Mouse (Mus musculus): ENCODE data around the gene Cct4. TPM values are rescaled to one million over a fixed set of nuclear protein-coding genes. Genes with fewer than 3 reads are reported as not detected.

The Cct4 gene
- total RNA-seq (2021): 100 to 1,000 TPM; 118 to 121 TPM

DNA sequence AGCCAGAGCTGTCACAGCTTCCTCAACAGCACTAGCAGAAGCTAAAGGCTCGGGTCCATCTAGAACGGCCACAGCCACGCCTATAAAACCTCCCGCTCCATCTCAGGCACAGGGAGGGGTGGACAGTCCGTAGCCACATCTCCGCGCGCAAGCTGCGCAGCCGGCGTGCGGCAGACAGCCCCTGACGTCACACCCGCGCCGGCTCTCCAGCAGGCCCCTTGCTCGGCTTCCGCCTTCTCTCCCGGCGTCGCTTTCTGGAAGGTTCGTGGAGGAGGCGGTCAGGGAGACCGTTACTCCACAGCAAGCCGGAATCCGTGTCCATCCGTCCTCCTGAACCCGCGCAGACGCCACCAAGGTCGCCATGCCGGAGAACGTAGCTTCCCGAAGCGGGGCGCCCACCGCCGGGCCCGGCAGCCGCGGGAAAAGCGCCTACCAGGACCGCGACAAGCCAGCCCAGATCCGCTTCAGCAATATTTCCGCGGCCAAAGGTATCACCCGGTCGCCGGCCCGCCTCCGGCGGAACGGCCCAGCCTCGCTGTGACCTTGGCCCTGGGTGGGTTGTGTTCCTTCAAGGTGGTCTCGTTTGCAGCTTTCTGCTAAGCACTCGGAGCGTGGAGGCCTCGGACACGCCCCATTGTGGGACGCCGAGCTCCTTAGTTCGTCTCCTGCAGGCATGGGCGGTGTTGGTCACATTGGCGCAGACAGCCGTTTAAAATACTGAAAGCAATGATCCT is at the start of gene Cct4:
Gene Cct4 (plus strand): TSS at position 127 of the 734 bp plus-strand sequence.
- peak; percentile 91 to 94 for DNase-seq

DNA sequence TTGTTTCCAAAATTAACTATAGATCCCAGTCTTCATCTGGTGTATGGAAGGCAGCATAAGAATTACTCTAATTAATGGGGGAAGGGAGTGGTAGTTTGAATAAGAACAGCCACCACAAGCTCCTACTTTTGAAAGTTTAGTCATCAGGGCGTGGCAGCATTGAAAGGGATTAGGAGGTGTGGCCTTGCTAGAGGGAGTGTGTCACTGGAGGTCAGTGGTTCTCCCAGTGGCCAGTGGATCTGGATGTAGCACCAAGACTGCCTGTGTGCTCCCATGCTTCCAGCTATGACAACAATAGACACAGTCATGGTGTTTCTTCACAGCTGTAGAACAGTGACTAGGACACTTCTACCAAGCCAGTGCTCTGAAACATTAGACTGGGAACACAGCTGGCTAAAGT is 41.2 kb upstream of the Cct4 start:
- DNase-seq: no peak

DNA sequence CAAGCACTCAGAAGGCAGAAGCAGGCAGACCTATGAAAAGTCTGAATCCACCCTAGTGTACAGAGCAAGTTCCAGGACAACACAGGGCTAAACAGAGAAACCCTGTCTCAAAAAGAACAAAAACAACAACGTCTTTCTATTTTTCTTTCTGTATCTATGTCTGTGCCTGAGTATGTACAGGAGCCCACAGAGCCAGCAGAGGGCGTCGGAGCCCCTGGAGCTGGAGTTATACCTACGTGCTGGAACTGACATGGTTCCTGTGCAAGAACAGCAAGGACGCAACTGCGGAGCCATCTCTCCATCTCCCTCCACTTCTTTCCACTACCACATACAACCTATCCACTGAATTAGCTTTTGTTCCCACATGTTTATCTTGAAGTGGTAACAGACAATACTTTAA is 40.2 kb upstream of the Cct4 start:
- no peak for DNase-seq

DNA sequence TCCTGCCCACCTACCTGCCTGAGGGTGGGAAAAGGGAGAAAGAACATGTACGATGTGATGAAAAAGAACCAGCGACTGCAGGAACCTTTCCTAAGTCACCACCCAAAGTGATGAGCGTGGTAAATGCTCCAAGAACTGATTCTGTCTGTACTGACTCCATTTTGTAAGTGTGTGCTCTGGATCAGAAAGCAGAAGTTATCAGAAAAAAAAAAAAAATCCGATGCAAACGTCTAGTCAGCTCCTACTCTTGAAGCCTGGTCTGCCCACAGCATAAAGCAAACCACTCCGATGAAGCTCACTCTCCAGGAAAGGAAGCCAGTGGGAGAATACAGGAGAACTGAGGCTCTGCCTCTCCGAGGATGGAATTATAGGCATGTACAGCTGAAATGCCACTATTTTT is 37.7 kb upstream of the Cct4 start:
- DNase-seq: no peak

DNA sequence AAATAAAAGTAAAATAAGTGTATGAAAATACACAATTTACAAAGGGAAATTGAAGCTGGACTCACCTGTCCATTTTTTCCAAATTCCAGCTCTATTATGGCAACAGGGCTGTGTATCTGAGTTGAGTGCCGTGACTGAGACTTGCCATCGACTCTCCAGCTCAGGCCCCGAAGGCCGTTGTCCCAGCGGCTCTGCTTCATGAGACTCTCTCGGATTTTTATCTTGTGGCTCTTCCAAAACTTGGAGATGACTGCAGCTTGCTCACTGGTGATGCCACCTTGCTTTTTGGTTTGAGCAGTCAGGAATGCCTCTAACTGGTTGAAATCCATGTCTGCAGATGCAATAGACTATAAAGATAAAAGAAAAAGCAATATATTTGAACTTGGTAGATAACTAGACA is 34.0 kb upstream of the Cct4 start:
- no peak for DNase-seq

DNA sequence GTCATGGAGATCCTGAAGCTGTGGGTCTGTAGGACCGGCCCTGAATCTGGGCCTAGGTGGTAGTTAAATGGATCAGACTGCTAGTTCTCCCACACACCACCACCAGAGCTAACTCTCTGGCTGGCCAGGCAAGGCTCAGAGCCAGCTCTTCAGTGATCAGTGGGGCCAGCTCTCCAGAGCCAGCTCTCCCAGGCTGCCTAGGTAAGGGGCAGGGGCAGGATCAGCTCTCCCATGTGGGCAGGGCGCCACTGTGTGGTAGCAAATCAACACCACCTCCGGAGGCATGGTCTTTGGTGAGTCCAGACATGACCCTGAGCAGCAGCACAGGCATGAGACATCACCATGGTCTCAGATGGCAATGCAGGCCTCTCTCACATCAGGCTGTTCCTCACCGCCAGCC is 33.5 kb upstream of the Cct4 start:
- peak in 1 of 2 experiments; percentile 23 for DNase-seq

DNA sequence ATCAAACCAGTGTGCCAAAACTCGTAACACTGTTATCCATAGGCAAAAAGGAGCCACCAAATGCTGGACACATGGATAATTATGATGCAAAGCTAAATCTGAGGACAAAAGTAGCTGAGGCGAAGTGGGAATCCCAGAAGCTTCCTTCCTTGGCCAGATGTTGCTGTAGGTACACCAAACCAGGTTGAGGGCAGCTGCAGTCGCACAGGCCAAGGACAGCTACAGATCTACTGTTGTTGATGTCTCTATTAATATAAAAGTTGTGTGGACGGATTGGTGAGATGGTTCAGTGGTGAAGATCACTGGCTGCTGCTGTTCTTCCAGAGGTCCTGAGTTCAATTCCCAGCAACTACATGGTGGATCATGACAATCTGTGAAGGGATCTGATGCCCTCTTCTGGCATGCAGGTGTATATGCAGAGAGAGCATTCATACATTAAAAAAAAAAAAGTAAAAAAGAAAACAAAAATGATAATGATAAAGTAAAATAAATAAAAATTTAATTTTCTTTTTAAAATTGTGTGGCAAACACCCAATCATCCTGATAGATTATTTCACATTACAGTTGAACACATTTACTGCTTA is 32.4 kb upstream of the Cct4 start:
- DNase-seq: no peak

DNA sequence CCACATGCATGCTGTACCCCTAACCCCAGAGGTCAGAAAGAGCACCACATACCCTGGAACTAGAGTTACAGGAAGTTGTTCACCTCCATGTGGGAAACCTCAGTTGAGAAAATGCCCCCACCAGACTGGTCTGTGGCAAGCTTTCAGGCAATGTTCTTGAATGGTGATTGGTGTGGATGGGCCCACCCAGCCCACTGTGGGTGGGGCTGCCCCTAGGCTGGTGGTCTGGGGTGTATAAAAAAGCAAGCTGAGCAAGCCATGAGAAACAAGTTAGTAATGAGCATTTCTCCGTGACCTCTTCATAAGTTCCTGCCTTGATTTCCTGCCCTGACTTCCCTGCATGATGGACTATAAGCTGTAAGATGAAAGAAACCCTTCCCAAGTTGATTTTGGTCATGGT is 28.2 kb upstream of the Cct4 start:
- DNase-seq: no peak

DNA sequence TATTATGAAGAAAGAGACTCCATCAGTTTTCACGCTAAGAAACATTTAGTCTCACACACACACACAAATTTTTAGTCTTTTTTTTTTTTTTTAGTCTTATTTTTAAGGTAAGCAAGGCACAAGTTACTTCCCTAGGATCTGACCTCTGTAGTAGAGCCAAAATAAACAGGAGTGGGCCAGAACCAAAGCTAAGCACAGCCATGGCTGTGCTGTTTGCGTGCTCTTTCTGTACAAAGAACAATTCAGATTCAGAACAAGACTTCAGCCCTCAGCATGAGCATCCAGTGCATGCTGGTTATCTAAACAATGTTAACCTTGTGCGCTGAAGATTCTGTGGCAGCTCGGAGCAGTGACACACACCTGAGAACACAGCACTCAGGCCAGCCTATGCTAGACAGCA is 25.9 kb upstream of the Cct4 start:
- no peak for DNase-seq

DNA sequence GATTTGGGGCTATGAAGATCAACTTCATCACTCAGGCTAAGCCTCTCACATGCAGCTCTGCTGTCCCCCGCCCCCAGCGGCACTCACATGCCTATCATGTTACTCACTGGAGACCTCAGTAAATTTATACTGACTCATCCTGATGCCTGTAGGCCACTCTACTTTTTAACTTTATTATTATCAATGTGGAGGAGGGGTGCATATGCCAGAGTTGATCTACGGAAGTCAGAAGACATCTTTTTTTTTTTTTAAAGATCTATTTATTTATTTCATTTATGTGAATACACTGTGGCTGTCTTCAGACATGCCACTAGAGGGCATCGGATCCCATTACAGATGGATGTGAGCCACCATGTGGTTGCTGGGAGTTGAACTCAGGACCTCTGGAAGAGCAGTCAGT is 24.8 kb upstream of the Cct4 start:
- no peak for DNase-seq

DNA sequence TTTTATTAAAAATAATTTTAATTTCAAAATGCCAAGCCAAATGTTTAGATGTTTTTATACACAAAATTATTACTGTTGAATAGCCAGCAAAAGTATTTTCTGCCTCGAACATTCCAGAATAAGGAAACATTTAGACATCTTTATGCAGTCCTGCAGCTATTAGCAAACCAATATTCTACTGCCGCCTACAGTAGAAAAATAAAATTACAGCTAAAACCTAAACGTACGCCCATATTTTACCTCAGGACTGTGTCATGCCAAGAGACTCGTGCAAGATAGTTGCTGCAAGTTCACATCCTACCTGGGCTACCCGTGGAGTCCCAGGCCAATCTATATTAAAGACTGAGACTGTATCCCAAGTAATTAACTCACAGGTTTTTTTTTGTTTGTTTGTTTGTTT is 20.8 kb upstream of the Cct4 start:
- DNase-seq: no peak

DNA sequence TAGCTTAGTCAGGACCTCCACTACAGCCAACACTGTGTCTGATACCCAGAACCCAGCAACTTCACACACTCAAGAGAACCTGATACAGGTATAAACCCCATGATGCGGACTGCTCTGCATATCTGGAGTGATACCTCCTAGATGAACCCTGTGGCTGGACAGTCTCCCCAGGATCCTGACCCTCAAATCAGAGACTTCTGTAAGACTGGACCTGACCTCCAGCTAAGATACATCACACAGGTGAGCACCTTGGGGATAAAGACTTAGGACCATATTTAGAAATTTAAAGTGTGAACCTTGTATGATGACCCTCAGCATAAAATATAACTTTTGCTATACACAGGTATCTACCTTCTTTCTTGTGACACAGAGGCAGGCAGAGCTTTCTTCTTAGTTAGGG is 19.8 kb upstream of the Cct4 start:
- DNase-seq: no peak

DNA sequence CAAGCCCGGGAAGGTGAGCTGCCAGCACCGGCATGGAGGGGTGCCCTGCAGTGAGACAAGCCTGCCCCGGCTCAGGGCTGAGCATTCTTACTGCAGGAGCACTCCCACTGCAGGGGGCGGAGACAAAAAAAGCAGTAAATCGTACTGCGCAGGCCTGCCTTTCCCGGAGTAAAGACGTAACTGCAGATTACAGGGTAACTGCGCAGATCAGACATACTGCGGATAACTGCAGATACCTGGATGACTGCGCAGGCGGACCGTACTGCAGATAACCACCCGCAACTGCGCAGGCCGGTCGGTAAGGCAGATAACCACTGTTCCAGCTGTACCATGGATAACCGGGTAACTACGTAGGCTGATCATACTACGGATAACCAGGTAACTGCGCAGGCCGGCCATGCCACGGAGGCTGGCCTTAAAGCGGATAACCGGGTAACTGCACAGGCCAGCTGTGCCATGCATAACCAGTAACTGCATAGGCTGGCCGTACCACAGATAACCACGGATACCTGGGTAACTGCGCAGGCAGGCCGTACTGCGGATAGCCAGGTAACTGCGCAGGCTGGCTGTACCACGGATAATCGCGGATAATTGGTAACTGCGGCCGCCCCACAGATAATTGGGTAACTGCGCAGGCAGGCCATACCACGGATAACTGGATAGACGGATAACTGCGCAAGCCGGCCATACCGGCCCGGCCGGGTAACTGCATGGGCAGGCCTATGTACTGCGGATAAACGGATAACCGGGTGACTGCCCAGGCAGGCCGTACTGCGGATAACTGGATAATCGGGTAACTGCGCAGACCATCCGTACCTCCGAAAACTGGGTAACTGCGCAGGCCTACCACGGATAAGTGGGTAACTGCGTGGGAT is 18.2 kb upstream of the Cct4 start, which contains the start of gene Zrsr1:
Gene Zrsr1 (plus strand): TSS at position 171 of the 875 bp plus-strand sequence.
- peak; percentile 63 to 65 for DNase-seq

DNA sequence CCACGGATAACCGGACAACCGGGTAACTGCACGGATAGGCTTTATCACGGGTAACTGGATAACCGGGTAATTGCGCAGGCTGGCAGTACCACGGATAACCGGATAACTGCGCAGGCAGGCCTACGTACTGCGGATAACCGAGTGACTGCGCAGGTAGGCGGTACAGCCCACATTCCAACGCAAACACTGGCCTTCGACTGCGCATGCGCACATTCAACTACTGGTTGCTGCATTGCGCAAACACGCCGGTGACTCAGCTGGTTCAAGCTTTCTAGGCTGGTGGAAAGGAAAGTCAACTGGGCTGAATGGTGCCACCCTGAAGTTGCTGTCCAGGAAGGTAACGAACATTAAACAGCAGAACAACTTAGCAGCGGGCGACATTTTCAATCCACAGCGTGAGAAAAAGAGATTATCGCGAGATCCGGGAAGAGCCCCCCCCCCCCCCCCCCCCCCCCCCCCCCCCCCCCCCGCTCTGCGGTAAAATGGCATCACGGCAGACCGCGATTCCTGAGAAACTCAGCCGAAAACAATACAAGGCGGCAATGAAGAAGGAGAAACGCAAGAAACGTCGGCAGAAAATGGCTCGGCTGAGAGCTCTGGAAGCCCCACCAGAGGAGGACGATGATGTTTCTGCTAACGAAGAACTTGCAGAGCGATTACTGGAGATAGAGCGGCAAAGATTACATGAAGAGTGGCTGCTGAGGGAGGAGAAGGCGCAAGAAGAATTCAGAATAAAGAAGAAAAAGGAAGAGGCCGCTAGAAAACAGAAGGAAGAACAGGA is 17.4 kb upstream of the Cct4 start:
- DNase-seq: peak; percentile 80 to 83

DNA sequence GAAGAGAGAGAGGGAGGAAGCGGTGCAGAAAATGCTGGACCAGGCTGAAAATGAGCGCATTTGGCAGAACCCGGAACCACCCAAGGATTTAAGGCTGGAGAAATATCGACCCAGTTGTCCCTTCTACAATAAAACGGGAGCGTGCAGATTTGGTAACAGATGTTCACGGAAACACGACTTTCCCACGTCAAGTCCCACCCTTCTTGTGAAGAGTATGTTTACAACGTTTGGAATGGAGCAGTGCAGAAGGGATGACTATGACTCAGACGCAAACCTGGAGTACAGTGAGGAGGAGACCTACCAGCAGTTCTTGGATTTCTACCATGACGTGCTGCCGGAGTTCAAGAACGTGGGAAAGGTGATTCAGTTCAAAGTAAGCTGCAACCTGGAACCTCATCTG is 16.7 kb upstream of the Cct4 start:
- DNase-seq: peak in 1 of 2 experiments; percentile 27

DNA sequence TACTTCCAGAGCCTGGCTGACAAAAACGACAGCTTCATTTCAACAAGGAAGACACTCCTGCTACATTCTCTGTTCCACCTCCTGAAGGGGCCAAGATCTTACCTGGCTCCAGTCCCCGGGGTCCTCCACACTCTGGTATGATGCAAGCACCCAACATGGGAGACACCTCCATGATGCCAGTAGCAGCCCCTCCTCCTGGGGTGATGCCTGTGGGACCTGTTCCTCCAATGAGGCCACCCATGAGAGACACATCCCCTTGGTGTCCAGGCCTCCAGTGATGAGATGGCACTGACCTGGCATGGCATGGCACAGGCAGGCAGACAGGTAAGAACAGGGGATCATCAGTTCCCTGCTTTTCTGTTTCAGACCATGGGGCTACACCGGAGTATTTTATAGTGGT is 12.1 kb upstream of the Cct4 start:
- DNase-seq: no peak

DNA sequence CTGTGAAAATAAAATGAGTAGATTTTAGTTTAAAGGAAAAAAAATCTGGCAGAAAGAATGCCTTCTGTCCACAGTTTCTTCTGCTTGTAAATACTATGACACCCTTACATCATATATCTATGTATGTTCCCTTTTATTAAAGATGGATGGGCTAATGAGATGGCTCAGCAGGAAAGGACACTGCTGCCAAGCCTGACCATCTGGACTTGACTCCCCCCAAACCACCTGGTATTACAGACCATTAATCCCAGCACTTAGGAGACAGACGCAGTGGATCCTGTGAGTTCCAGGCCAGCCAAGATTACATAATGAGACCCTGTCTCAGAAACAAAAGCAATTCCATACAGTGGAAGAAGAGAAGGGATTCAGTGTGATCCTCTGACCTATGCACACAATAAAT is 11.6 kb upstream of the Cct4 start:
- no peak for DNase-seq

DNA sequence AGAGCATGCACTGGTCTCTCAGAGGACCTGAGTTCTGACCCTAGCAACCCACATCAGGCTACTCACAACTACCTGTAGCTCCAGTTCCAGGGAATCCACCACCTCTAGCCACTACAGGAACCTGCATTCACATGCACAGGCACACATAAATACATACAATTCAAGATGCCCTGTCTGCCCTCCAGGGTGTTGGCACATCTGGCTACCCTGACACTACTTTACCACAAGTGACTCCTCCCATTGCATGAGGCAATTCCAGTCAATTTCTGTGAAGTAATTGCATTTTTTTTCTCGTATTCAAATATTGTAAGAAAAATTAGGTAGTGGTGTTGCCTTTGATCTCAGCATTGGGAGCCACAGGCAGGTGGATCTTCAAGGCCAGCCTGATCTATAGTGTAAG is 11.1 kb upstream of the Cct4 start:
- no peak for DNase-seq

DNA sequence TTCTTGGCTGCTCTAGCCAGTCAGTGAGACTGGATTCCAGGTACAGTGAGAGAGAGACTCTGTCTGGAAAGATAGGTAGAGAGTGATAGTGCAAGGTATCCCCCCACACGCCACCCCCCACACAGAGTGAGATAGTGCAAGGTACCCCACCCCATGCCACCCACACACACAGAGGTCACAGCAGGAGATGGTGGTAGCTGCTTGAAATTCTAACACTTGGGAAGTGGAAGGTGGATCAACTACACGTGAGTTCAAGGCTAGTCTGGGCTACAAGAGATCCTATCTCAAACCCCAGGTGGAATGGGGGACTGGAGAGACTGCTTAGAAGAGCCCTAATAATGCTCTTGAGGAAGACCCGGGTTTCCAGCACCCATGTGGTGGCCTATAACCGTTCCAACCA is 9.3 kb upstream of the Cct4 start:
- no peak for DNase-seq

DNA sequence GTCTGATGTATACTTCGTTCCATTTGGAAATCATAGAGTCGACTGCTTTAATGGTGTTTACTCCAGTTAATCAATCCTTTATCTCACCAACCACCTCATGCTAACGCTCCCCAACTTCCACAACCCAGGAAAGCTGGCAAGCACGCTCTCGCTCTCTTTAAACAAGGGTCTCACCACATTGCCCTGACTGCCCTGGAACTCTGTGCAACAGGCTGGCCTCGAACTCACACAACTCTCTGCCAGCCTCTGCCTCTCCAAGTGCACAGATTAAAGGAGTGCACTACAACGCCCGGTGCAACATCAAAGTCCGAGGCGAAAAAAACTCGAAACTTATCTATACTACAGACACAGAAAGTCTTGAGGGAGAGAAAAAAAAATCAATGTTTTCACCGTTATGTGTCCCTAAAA is 8.8 kb upstream of the Cct4 start:
- no peak for DNase-seq

DNA sequence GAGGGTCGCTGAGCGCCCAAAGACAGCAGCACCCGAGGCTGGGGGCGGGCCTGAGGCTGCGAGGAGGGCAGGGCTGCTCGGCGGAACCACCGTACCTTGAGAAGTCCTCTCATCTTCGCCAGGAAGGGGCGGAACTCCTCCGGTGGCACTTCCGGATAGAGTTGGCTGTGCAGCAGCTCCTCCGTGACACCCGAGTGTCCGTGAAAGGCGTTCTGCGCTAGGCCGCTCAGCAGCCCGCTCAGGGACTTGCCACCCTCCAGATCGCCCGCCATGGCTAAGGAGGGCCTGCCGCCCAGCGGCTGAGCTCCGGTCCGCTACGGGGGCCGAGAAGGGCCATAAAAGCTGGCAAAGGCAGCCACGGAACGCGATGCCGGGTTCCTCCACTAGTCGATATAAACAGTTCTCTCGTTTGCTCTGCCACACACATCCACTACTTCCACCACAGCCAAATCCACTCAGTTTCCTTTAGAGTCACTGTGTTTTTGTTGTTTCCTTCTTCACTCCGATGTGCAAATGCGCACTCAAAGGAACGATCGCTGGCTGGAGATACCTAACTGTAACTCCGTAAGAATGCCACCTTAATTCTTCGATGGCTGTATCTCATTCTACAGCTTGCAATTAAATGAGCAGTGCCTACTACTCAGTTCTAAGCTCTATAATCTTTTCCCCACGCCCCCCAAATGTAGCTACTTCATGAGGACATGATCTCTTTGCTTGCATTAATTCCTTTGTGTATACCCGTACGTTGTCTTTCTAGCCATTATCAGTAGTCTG is 8.1 kb upstream of the Cct4 start, which contains the start of the genes Gm28048 and Commd1:
Gene Gm28048 (minus strand): TSS at position 107 of the 774 bp plus-strand sequence.
Gene Commd1 (minus strand): TSS at position 399 of the 774 bp plus-strand sequence.
- DNase-seq: peak; percentile 96

DNA sequence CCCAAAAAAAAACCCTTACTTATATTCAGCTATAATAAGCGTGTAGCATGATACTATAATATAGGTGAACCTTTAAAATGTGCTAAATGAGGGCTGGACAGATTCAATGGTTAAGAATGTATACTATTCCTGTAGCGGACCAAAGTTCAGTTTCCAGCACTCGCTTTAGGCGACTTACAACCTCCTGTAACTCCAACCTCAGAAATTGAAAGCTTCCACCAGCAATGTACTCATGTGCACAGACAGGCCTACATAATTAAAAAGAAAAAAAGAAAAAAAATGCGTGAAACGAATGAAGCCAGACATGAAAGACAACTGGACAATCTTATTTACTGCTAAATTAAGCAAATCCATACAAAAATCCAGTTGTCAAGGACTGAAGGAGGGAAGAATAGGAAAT is 7.5 kb upstream of the Cct4 start:
- no peak for DNase-seq

All from layer of hippocampus, postnatal 36 days (tissue).